In the genomic region with DNA sequence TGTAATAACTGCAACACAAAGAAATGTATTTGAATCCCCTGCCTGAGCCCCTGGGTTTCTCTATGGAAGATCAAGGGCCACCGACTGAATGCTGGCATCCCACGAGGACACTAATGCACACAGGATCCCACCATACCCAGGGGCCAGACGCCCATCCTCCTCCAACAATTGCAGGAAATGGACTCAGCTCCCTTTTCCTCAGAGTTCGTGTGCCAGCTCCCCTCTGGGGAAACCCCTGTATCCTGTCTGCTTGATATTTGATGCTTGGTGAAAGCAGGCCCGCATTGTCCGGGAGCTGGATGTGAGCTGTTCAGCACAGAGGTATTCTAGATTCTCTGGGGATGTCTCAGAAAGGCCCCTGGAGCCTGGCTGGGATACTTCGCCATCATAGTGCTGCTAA, we compare ENCODE assay signal across 11 mouse cellular contexts.
A peak's percentile ranks its signal among the peaks of the same experiment; 100 is the strongest.
DNase-seq lines count a peak whose midpoint lies in the region; ATAC-seq lines count a peak whose summit lies in the region.
"Had no signal": no experiment of that assay in that cellular context is flagged by ENCODE, and none has a peak within 500 bp of the region (broad histone marks: within the 10 kb centered on the region; RNA-seq: fewer than 3 reads in every experiment).

No protein-coding gene starts in this region.

- 18% methylated on average over 7 of the region's 7 CpGs for WGBS in kidney, embryonic 14.5 days
- WGBS in midbrain, embryonic 13.5 days = 79% methylated on average over 7 of the region's 7 CpGs

- ATAC-seq in kidney, embryonic 14.5 days (ENCODE audit: low FRiP score, low TSS enrichment) = no peak; the same call in 1 of the 2 replicates
- ATAC-seq in midbrain, embryonic 13.5 days = no peak
- ATAC-seq: forebrain, embryonic 14.5 days had no signal

- H3K4me1 ChIP-seq in kidney, embryonic 14.5 days (ENCODE audit: control insufficient read depth, insufficient read depth, low read length) = 0 out of 2 replicates have a peak, but pooled peaks cover 5% of the 10 kb centered on the region
- H3K4me1 ChIP-seq in midbrain, embryonic 13.5 days (replicated peaks) = no peaks in the 10 kb centered on the region
- H3K4me1 ChIP-seq: liver, embryonic 15.5 days had no signal

- H3K9ac ChIP-seq in kidney, embryonic 14.5 days (ENCODE audit: low read depth, low read length) = no peak overlapping the region
- no peak overlapping the region for H3K9ac ChIP-seq in midbrain, embryonic 13.5 days (replicated peaks)
- H3K9ac ChIP-seq: liver, embryonic 15.5 days had no signal

- no peak overlapping the region for H3K27ac ChIP-seq in kidney, embryonic 14.5 days (ENCODE audit: low read depth, low read length)
- no peak overlapping the region for H3K27ac ChIP-seq in midbrain, embryonic 13.5 days
- H3K27ac ChIP-seq: hindbrain, embryonic 10.5 days; liver, embryonic 15.5 days had no signal

- H3K4me2 ChIP-seq in kidney, embryonic 14.5 days (replicated peaks; ENCODE audit: low read depth, low read length) = no peak overlapping the region
- H3K4me2 ChIP-seq in midbrain, embryonic 13.5 days (replicated peaks) = no peak overlapping the region
- H3K4me2 ChIP-seq: liver, embryonic 15.5 days had no signal

- no peaks in the 10 kb centered on the region for H3K36me3 ChIP-seq in kidney, embryonic 14.5 days (ENCODE audit: control insufficient read depth, insufficient read depth, low read length)
- no peaks in the 10 kb centered on the region for H3K36me3 ChIP-seq in midbrain, embryonic 13.5 days
- H3K36me3 ChIP-seq: hindbrain, embryonic 10.5 days; liver, embryonic 15.5 days had no signal

- no peaks in the 10 kb centered on the region for H3K27me3 ChIP-seq in kidney, embryonic 14.5 days (ENCODE audit: control insufficient read depth, insufficient read depth, low read length)
- no peaks in the 10 kb centered on the region for H3K27me3 ChIP-seq in midbrain, embryonic 13.5 days
- H3K27me3 ChIP-seq: liver, embryonic 15.5 days had no signal

- no peaks in the 10 kb centered on the region for H3K9me3 ChIP-seq in kidney, embryonic 14.5 days (ENCODE audit: control insufficient read depth, low read length)
- no peaks in the 10 kb centered on the region for H3K9me3 ChIP-seq in midbrain, embryonic 13.5 days
- H3K9me3 ChIP-seq: hindbrain, embryonic 10.5 days; liver, embryonic 15.5 days had no signal

- peak; percentile 50 for DNase-seq in kidney, adult 11 months
- peak; percentile 47 to 72 for DNase-seq in heart, adult 9 months (ENCODE audit: low spot score in 2 of 2)
- peak; percentile 40 to 44 for DNase-seq in kidney, adult 8-10 months
- peak; percentile 35 for DNase-seq in lung, postnatal 36 days
- no peak for DNase-seq in layer of hippocampus, adult 8-10 months (ENCODE audit: low spot score in 2 of 2)
- DNase-seq in spleen, postnatal 10 days (ENCODE audit: low spot score in 2 of 2) = no peak

- no peak overlapping the region for H3K4me3 ChIP-seq in kidney, embryonic 14.5 days (ENCODE audit: low read length)
- H3K4me3 ChIP-seq in midbrain, embryonic 13.5 days (replicated peaks) = no peak overlapping the region
- H3K4me3 ChIP-seq: hindbrain, embryonic 10.5 days; liver, embryonic 15.5 days had no signal

Comparison
In these comparisons a context has a peak if more than half of its experiments do, and no peak if none do; other contexts are left out.
1. DNase-seq: peak in kidney, adult 11 months (single experiment), heart, adult 9 months (2 of 2), kidney, adult 8-10 months (2 of 2) and lung, postnatal 36 days (single experiment); none in layer of hippocampus, adult 8-10 months (0 of 2) and spleen, postnatal 10 days (0 of 2).